Mouse (Mus musculus) CH12.LX (cell line): ENCODE measurements around the gene Pax6.

ENCODE experiments used
- CHD2 ChIP-seq: IDR thresholded peaks from 2 replicates; pipeline ENCODE4 v1.6.1; 2011; ENCODE audit warnings: low read length, improper control_type of control experiment
- CTCF ChIP-seq, 2 experiments: IDR thresholded peaks in 1 of 2; conservative IDR thresholded peaks in 1 of 2; 2 replicates each; pipeline ENCODE4 v1.5.1; 2011 to 2012; ENCODE audit warnings: low read depth in 2 of 2, low read length in 2 of 2, improper control_type of control experiment in 1 of 2, inconsistent platforms in 1 of 2, mild to moderate bottlenecking in 1 of 2, moderate library complexity in 1 of 2
- E2F4 ChIP-seq: IDR thresholded peaks from 2 replicates; pipeline ENCODE4 v1.6.1; 2011; ENCODE audit warnings: low read depth, low read length, improper control_type of control experiment; ENCODE audit not compliant: insufficient replicate concordance
- ETS1 ChIP-seq: conservative IDR thresholded peaks from 2 replicates; pipeline ENCODE4 v1.6.1; 2012; ENCODE audit warnings: low read depth, mild to moderate bottlenecking, inconsistent platforms, low read length, improper control_type of control experiment, moderate library complexity
- GABPA ChIP-seq: IDR thresholded peaks from 2 replicates; pipeline ENCODE4 v1.6.1; 2012; ENCODE audit warnings: low read depth, low read length, improper control_type of control experiment, inconsistent platforms; ENCODE audit not compliant: insufficient replicate concordance
- HCFC1 ChIP-seq: IDR thresholded peaks from 2 replicates; pipeline ENCODE4 v1.6.1; 2012; ENCODE audit warnings: low read depth, mild to moderate bottlenecking, inconsistent platforms, low read length, improper control_type of control experiment
- MAZ ChIP-seq: IDR thresholded peaks from 2 replicates; pipeline ENCODE4 v1.6.1; 2012; ENCODE audit warnings: low read depth, mild to moderate bottlenecking, inconsistent platforms, low read length, improper control_type of control experiment, moderate library complexity
- MYC ChIP-seq: IDR thresholded peaks from 2 replicates; pipeline ENCODE4 v1.6.1; 2011; ENCODE audit warnings: low read depth, mild to moderate bottlenecking, improper control_type of control experiment, low read length
- NRF1 ChIP-seq: IDR thresholded peaks from 2 replicates; pipeline ENCODE4 v1.6.1; 2014; ENCODE audit warnings: low read depth, mild to moderate bottlenecking, inconsistent platforms, low read length, improper control_type of control experiment, moderate library complexity
- POLR2A ChIP-seq: IDR thresholded peaks from 2 replicates; pipeline ENCODE4 v1.6.1; 2011; ENCODE audit warnings: low read depth, mild to moderate bottlenecking, improper control_type of control experiment, low read length
- SIN3A ChIP-seq: IDR thresholded peaks from 2 replicates; pipeline ENCODE4 v1.6.1; 2012; ENCODE audit warnings: low read length, improper control_type of control experiment, inconsistent platforms
- USF2 ChIP-seq: conservative IDR thresholded peaks from 2 replicates; pipeline ENCODE4 v1.6.1; 2011; ENCODE audit warnings: low read depth, low read length, improper control_type of control experiment
- ZNF384 ChIP-seq: IDR thresholded peaks from 2 replicates; pipeline ENCODE4 v1.6.1; 2012; ENCODE audit warnings: low read depth, low read length, improper control_type of control experiment, inconsistent platforms

GRCm38 (mm10) chr2:105662121-105662520, 6.6 kb upstream of the Pax6 start:
- TF ChIP-seq POLR2A (no peak), CTCF (conservative IDR thresholded peaks at IDR 0.05 in 1 of 2, IDR thresholded peaks at IDR 0.05 in 1 of 2; ENCODE audit: low read depth in 2 of 2, low read length in 2 of 2) (no peak), NRF1 (no peak), E2F4 (no peak), ETS1 (no peak), HCFC1 (no peak), SIN3A (no peak), ZNF384 (no peak), USF2 (no peak), MAZ (no peak), CHD2 (no peak), MYC (no peak), GABPA (no peak)
